Comparison of ENCODE assay signal across 8 mouse cellular contexts in the genomic region with DNA sequence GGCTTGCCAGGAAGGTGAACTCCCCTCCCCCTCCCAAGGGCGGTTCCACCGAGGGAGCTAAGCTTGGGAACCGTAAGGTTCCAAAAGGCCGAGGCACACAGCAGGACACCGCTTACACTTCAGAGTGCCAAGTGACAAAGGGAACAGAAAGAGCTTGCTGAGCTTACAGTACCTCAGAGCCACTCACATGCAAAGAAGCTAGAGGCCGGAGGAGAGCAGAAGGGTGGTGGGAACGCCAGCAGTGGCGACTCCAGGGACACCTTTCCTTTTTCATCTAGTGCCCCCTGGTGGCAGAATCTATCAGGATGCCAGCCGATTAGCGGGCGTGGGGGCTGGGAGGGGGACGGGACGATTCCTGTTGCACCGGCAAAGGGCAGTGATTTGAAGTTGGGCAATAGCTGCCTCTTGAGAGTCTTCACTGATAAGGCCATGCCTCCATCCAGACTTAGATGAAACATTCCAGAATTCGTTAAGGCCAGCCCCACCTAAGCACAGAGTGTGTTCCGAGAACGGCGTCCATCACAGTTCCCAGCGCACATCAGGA. TPM values are rescaled to one million over a fixed set of nuclear protein-coding genes. Genes with fewer than 3 reads are reported as not detected.
DNase-seq lines count a peak whose midpoint lies in the region; ATAC-seq and TF ChIP-seq lines count a peak whose summit lies in the region.

No protein-coding gene starts in this region.

- H3K4me1 ChIP-seq in embryonic facial prominence, embryonic 11.5 days (ENCODE audit: control insufficient read depth, insufficient read depth, low read length): peaks cover 13% of the 10 kb centered on the region
- H3K4me1 ChIP-seq in heart, embryonic 14.5 days (ENCODE audit: control insufficient read depth in 2 of 2, insufficient read depth in 2 of 2, low read length in 2 of 2): peaks cover 18 to 20% of the 10 kb centered on the region in 2 experiments
- peaks cover 30% of the 10 kb centered on the region for H3K4me1 ChIP-seq in kidney, postnatal 0 days (replicated peaks; ENCODE audit: insufficient read depth, low read length)
- H3K4me1 ChIP-seq in lung, embryonic 14.5 days (ENCODE audit: insufficient read depth): peaks cover 24% of the 10 kb centered on the region
- H3K4me1 ChIP-seq in olfactory bulb, adult 2 months (ENCODE audit: control insufficient read depth, insufficient read depth, low read length): peaks cover 18% of the 10 kb centered on the region

- H3K9ac ChIP-seq in embryonic facial prominence, embryonic 11.5 days (replicated peaks; ENCODE audit: low read length): no peak overlapping the region
- H3K9ac ChIP-seq in heart, embryonic 14.5 days (ENCODE audit: low read length): peak overlapping the region; percentile 56; the same call in 1 of the 2 replicates
- H3K9ac ChIP-seq in kidney, postnatal 0 days (ENCODE audit: low read depth, low read length): no peak overlapping the region
- H3K9ac ChIP-seq in lung, embryonic 14.5 days: no peak overlapping the region

- H3K27me3 ChIP-seq in embryonic facial prominence, embryonic 11.5 days (ENCODE audit: control insufficient read depth, insufficient read depth, low read length): no peaks in the 10 kb centered on the region
- peaks cover 47% of the 10 kb centered on the region for H3K27me3 ChIP-seq in heart, embryonic 14.5 days (ENCODE audit: control insufficient read depth, insufficient read depth, low read length)
- H3K27me3 ChIP-seq in kidney, postnatal 0 days (ENCODE audit: insufficient read depth, low read length): no peaks in the 10 kb centered on the region
- no peaks in the 10 kb centered on the region for H3K27me3 ChIP-seq in lung, embryonic 14.5 days (ENCODE audit: insufficient read depth, low read length)

- no peak overlapping the region for H3K27ac ChIP-seq in embryonic facial prominence, embryonic 11.5 days (replicated peaks; ENCODE audit: low read depth, low read length)
- no peak overlapping the region for H3K27ac ChIP-seq in heart, embryonic 14.5 days (replicated peaks in 1 of 2; ENCODE audit: control insufficient read depth in 1 of 2, insufficient read depth in 1 of 2, low read depth in 2 of 2, low read length in 2 of 2)
- peak overlapping the region; percentile 26; the same call in 1 of the 2 replicates for H3K27ac ChIP-seq in kidney, postnatal 0 days
- peak overlapping the region; percentile 40; the same call in 1 of the 2 replicates for H3K27ac ChIP-seq in lung, embryonic 14.5 days (ENCODE audit: low read depth)
- H3K27ac ChIP-seq in olfactory bulb, adult 2 months (ENCODE audit: insufficient read depth, low read depth, low read length): no peak overlapping the region

- H3K4me3 ChIP-seq in embryonic facial prominence, embryonic 11.5 days (ENCODE audit: low read depth, low read length): peak overlapping the region; percentile 1; the same call in 1 of the 2 replicates
- H3K4me3 ChIP-seq in heart, embryonic 14.5 days (ENCODE audit: control insufficient read depth in 1 of 2, insufficient read depth in 1 of 2, low read depth in 1 of 2, low read length in 2 of 2): peak overlapping the region; percentile 33 to 46
- H3K4me3 ChIP-seq in kidney, postnatal 0 days (replicated peaks; ENCODE audit: low read depth, low read length): peak overlapping the region; percentile 23
- peak overlapping the region; percentile 24 for H3K4me3 ChIP-seq in lung, embryonic 14.5 days (ENCODE audit: low read depth, low read length)
- peak overlapping the region; percentile 30 for H3K4me3 ChIP-seq in olfactory bulb, adult 2 months (ENCODE audit: insufficient read depth, low read depth, low read length)

- peak overlapping the region; percentile 14 for H3K4me2 ChIP-seq in embryonic facial prominence, embryonic 11.5 days (ENCODE audit: low read depth, low read length)
- peak overlapping the region; percentile 80 for H3K4me2 ChIP-seq in heart, embryonic 14.5 days (ENCODE audit: low read length)
- H3K4me2 ChIP-seq in kidney, postnatal 0 days (ENCODE audit: low read length): peak overlapping the region; percentile 54
- H3K4me2 ChIP-seq in lung, embryonic 14.5 days: peak overlapping the region; percentile 58

- no peaks in the 10 kb centered on the region for H3K9me3 ChIP-seq in embryonic facial prominence, embryonic 11.5 days (replicated peaks; ENCODE audit: control insufficient read depth, low read length)
- no peaks in the 10 kb centered on the region for H3K9me3 ChIP-seq in heart, embryonic 14.5 days (ENCODE audit: control insufficient read depth, low read length)
- H3K9me3 ChIP-seq in kidney, postnatal 0 days (replicated peaks; ENCODE audit: low read length): no peaks in the 10 kb centered on the region
- H3K9me3 ChIP-seq in lung, embryonic 14.5 days (ENCODE audit: low read depth, low read length): no peaks in the 10 kb centered on the region

- DNase-seq in ES-CJ7 (ENCODE audit: low read depth, low spot score) (peak; percentile 95), adipocyte (ENCODE audit: low spot score) (no peak)
- DNase-seq in adrenal gland, postnatal 4 days (ENCODE audit: low spot score in 2 of 2): peak; percentile 45 to 71
- peak; percentile 90 for DNase-seq in embryonic facial prominence, embryonic 11.5 days (ENCODE audit: low spot score)
- DNase-seq in kidney, postnatal 0 days (ENCODE audit: low spot score): peak; percentile 90
- peak; percentile 94 for DNase-seq in lung, embryonic 14.5 days

- WGBS in embryonic facial prominence, embryonic 11.5 days: 3% methylated on average over 19 of the region's 19 CpGs
- WGBS in heart, embryonic 14.5 days: 2% methylated on average over 19 of the region's 19 CpGs
- 2% methylated on average over 19 of the region's 19 CpGs for whole genome bisulfite sequencing in kidney, postnatal 0 days
- 3% methylated on average over 19 of the region's 19 CpGs for WGBS in lung, embryonic 14.5 days
- WGBS in olfactory bulb, adult 2 months: 3% methylated on average over 19 of the region's 19 CpGs

- ATAC-seq in embryonic facial prominence, embryonic 11.5 days (replicated peaks; ENCODE audit: insufficient number of reproducible peaks, low FRiP score, low TSS enrichment, low read depth): peak; percentile 61
- ATAC-seq in heart, embryonic 14.5 days (ENCODE audit: insufficient number of reproducible peaks, insufficient read depth, low FRiP score, low read depth): 0 out of 2 replicates have a peak, but pooled peaks have one; percentile 34
- peak; percentile 50 for ATAC-seq in kidney, postnatal 0 days (replicated peaks; ENCODE audit: low FRiP score, low read depth)
- ATAC-seq in lung, embryonic 14.5 days (ENCODE audit: insufficient read depth): peak; percentile 75

- TF ChIP-seq POLR2A in olfactory bulb, adult 2 months (IDR thresholded peaks at IDR 0.05; ENCODE audit: insufficient read depth, low read depth, low read length): no peak

- TF ChIP-seq CTCF in kidney, postnatal 0 days (IDR thresholded peaks at IDR 0.05; ENCODE audit: low read depth): peak; percentile 90
- peak; percentile 88 for TF ChIP-seq CTCF in lung, embryonic 14.5 days (IDR thresholded peaks at IDR 0.05; ENCODE audit: low read depth)
- TF ChIP-seq CTCF in olfactory bulb, adult 2 months (IDR thresholded peaks at IDR 0.05; ENCODE audit: insufficient read depth, low read depth, low read length): peak; percentile 75

- no peaks in the 10 kb centered on the region for H3K36me3 ChIP-seq in embryonic facial prominence, embryonic 11.5 days (replicated peaks; ENCODE audit: control insufficient read depth, insufficient read depth, low read depth, low read length)
- no peaks in the 10 kb centered on the region for H3K36me3 ChIP-seq in heart, embryonic 14.5 days (ENCODE audit: control insufficient read depth, insufficient read depth, low read length)
- no peaks in the 10 kb centered on the region for H3K36me3 ChIP-seq in kidney, postnatal 0 days (ENCODE audit: insufficient read depth, low read length)
- H3K36me3 ChIP-seq in lung, embryonic 14.5 days (ENCODE audit: insufficient read depth): peaks cover 20% of the 10 kb centered on the region

RNA-seq across cellular contexts. Expression of a gene that starts 24.3 kb away (rescaled TPM):
- 10 to 100 TPM; 15.6 to 17.0 TPM for total RNA-seq in adrenal gland, postnatal 4 days (2021)
- 15.9 and 21.7 TPM in 2 replicates for polyA plus RNA-seq in embryonic facial prominence, embryonic 11.5 days (2014; fragmentation: Nextera tagmentation; extraction: Ambion mirVana)
- 3.1 and 3.2 TPM in 2 replicates for polyA plus RNA-seq in heart, embryonic 14.5 days (2014; fragmentation: Nextera tagmentation; extraction: Ambion mirVana)
- 6.6 and 6.7 TPM in 2 replicates for polyA plus RNA-seq in kidney, postnatal 0 days (2015; fragmentation: Nextera tagmentation; extraction: Ambion mirVana)
- 19.0 and 22.8 TPM in 2 replicates for polyA plus RNA-seq in lung, embryonic 14.5 days (2014; fragmentation: Nextera tagmentation; extraction: Ambion mirVana)
- polyA plus RNA-seq in olfactory bulb, adult 2 months (2012; ENCODE audit: insufficient read depth, insufficient read length, low replicate concordance, missing spikeins): not detected in 2 replicates

Comparison
In these comparisons a context has a peak if more than half of its experiments do, and no peak if none do; other contexts are left out.
1. H3K27ac ChIP-seq: peak in kidney, postnatal 0 days (single experiment) and lung, embryonic 14.5 days (single experiment); none in embryonic facial prominence, embryonic 11.5 days (single experiment), heart, embryonic 14.5 days (0 of 2) and olfactory bulb, adult 2 months (single experiment).
2. H3K4me2 ChIP-seq: peak in every context shown above with its lines; median percentile 80 in heart, embryonic 14.5 days; 58 in lung, embryonic 14.5 days; 54 in kidney, postnatal 0 days; 14 in embryonic facial prominence, embryonic 11.5 days.
3. Peak in every context shown above with its lines, with median percentiles within 50 percentile points of each other: ATAC-seq, H3K4me3 ChIP-seq and CTCF ChIP-seq.